Mouse (Mus musculus): ENCODE measurements around the gene Foxq1. TPM values are rescaled to one million over a fixed set of nuclear protein-coding genes. Genes with fewer than 3 reads are reported as not detected.

Foxq1 gene
- under 1 TPM in 1 of 2 experiments, not detected in 1; 0.10 TPM for total RNA-seq (2021)
- long read RNA-seq, experiment 1, full-length matches to known transcripts, result 1 of 1 reads
- long read RNA-seq, experiment 1, partial matches to known transcripts, result 0 of 1 reads
- long read RNA-seq, experiment 1, other reads (novel, unspliced or antisense), result 0 of 1 reads
- long read RNA-seq, experiment 2, full-length matches to known transcripts, result 1 of 1 reads
- long read RNA-seq, experiment 2, partial matches to known transcripts, result 0 of 1 reads
- long read RNA-seq, experiment 2, other reads (novel, unspliced or antisense), result 0 of 1 reads

DNA sequence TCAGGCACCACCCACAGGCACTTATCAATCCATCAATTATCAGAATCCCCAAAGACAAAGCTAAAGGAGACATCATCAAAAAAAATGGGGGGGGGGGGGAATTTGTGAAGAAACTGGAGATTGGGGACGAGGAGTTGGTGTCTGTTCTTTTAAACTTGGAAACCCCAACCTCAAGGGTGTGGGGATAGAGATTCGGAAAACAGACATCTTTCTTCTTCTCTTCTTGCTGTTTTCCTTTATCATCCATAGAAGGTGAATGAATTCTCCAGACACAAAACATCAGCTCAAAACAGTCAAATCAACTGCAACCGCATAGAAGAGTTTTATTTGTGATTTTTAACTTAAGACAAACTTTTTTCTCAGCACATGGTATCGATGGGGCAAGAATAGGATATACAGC lies at the start of gene Foxq1:
Gene Foxq1, plus strand, starts transcription at position 301 of the 400 bp plus-strand sequence.
- no peak for DNase-seq (ENCODE audit: low spot score in 2 of 2)

DNA sequence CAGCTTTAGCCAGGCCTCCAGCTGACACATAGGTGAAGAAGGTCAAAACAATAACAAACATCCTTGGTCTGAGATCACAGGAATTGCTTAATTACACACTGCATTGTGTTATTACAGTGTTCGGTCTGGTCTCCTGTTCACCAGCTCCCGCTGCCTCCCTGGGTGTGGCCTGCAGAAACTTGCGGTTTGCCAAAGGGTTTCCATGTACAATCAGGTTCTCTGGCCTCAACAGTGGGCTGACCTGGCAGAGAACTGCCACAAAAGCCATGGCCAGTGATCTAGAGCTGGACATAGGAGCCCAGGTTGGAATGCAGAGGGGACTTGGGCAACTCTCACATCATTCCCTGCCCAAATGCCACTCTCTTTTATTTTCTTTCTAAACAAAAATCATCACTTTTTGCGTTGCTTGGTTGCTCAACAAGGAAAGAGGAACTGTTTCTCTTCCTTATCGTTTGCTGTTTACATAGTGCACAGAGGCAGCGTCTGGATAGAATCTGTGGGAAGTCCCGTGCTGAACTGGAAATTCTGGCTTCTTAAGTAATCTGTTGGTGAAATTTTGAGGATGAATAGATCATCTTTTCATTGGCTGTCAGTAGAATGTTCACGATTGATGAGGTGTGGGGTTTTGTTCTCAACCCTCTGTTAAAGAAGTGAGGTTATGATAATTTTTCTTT lies 49.3 kb upstream of the Foxq1 start:
- no peak for DNase-seq (ENCODE audit: low spot score in 2 of 2)

DNA sequence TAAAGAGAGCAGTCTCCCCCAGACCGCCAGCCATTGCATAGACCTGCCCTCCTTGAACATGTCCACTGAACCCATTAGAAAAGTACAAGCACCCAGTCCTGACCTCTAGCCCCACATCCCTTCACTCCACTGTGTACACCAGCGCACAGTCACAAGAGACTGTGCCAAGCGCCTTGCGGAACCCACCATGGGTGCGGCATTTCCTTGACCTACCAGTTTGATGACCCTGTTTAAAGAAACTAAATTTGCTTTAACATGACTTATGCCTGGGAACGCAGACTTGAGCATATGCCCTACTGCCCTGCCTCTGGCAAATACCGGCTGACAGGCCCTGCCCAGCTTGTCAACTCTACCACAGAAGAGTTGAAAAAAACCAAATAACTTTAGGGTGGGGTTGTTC lies 40.7 kb upstream of the Foxq1 start:
- no peak for DNase-seq (ENCODE audit: low spot score in 2 of 2)

DNA sequence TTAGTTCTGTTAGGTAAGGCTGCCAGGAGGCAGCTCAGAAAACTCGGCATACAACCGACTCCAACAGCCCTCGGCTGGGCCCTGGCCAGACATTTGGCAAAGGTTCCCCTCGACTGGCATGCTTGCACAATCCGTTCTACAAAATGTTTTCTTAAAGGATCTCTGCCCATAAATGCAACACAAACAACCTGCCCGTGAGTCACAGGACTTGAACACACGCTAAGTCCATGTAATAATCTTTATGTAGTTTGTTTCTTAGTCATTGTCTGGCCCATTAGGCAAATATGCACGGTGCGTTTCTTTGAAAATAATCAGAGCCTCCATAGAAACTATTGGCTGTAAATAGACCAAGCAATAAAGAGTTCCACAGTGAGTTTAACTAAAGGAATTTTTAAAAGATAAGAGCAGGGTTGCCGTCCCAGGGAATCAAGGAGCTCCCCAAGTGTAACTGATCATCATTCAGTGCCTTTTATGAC lies 37.5 kb upstream of the Foxq1 start:
- DNase-seq (ENCODE audit: low spot score in 2 of 2), result peak; percentile 15 to 23

DNA sequence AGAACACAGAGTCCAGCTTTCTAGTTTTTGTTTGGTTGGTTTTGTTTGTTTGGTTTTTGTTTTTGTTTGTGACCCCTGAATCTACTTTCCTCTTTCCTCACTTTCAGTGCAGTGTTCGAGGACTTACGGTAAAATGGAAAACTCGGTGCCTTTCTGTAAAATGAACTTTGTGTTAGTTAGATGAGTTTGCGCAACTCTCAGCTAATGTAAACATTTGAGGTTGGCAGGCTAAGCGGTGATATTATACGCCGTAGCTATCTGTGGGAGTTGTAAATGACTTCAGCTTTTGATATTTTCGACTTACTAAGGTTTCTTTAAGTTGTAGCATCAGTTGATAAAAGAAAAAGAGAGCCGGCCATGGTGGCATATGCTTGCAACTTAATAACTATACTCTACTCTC lies 37.0 kb upstream of the Foxq1 start:
- no peak for DNase-seq (ENCODE audit: low spot score in 2 of 2)

DNA sequence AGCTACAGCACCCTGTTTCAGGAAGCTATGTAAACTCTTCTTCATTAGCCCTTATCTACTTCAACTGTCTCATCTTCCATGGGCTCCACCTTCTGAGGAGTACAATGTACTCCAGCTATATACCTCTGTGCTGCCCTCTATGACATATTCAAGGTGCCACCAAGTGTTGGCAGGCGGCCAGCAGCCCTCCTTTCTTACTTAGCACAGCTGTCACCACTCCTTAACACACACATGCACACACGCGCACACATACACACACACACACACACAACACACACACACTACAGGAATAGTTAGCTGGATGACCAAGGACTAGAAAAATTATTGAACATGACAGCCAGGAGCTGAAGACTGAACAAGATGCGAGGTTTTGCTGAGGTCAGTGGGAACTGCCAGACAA lies 31.0 kb upstream of the Foxq1 start:
- no peak for DNase-seq (ENCODE audit: low spot score in 2 of 2)

DNA sequence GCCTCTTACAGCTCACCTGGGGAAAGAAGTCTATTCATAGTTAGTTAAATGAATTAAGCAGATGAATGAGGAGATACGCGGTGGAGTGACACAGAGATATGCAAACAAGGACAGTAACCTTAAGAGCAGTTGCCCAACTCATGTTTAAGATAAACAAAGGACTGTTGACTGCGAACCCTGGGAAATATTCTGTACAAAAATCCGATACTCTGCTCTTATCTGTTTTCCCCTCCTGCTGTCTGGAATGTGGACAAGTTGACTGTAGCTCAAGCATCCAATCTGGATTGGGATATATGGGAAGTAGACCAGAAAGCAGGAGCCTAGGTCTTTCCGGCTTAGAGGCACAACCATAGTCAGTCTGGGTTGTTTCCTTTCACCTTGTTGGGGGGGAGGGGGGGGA lies 24.7 kb upstream of the Foxq1 start:
- DNase-seq (ENCODE audit: low spot score in 2 of 2), result no peak

DNA sequence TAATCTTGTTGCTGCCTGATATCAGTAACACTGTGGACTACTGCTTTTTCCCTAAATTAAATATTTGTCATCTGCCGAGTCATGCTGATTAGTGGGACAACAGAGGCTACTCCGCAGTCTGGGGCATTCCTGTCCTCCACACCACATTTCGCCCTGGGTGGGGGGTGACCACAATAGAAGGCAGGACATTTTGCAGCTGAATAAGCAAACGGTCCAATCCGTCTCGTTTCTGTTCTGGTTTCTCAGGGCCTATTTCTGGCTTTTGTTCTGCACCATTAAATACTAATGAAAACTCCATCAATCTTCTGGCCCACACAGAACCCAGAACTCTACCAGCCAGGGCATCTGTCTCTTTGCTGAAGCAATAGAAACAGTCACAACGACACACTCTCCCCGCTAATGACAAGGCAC lies 24.3 kb upstream of the Foxq1 start:
- no peak for DNase-seq (ENCODE audit: low spot score in 2 of 2)

DNA sequence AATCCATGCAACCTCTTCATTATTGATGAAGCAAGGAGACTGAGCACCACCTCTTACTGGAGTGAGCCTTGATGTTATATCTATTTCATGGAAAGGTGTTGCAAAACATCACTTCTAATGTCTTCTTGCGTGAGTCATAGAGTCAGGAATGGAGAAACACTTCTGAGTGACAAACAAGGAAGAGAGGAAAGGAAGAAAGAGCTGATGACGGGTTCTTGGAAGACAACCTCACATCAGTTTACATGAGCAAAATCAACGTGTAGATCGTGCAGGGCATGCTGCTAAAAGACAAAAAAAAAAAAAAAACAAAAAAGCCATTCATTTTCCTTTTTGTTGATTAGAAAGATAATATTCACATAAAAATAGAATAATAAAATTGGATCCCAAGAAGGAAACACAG lies 21.2 kb upstream of the Foxq1 start:
- DNase-seq (ENCODE audit: low spot score in 2 of 2), result no peak

DNA sequence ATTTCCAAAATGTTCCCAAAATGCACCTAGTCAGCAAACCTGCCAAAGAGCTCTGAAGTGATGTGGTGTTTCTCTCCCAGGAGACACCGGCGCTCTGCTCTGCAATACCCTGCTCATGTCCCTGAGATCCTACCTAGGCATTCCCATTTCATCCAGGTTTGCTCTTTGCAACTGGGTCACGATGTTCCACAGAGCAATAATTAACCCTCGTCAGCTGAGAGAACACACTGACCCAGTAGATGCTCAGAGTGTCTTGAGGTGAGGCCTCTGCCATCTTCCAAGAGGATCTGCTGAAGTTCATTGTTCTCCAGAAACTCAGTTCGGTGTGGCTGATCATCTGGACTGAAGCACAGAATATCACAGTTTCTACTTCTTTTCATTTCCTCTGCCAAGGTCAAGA lies 12.9 kb upstream of the Foxq1 start:
- no peak for DNase-seq (ENCODE audit: low spot score in 2 of 2)

DNA sequence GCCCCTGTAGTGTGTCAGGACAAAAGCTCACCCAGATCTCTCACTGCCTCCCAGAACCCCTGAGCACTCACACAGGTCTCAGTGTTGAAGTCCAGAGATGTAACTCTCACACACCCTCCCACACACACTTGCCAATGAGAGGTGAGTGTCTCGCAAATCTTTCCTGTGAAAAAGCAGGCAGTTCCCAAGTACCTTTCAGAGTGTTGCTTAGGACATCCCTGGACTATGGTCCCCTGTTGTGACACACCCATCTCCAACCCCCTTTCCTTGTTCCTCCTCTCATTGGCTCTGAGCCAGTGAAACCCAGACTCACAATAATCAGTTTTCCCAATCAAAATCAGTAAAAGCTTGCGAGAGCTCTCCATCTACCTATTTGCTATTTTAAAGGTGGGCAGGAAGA lies 9.2 kb upstream of the Foxq1 start:
- DNase-seq (ENCODE audit: low spot score in 2 of 2), result no peak

DNA sequence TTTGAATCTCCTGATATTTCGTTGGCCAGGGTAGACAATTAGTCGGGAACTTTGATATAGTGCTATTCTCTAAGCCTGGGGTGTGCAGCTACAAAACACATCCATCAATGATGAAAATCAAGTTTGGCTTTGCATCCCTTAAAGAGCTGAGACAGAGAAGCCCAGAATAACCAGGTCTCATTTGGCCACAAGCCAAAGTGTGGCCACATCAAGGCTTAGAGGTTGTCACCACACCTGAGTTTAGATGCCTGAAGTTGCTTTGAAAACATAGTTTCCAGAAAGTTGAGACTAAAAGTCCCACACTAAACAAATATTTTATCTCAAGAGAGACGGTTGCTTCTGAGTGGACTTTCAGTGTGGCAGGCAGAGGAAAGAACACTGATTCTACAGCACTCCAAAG lies 8.7 kb upstream of the Foxq1 start:
- no peak for DNase-seq (ENCODE audit: low spot score in 2 of 2)

DNA sequence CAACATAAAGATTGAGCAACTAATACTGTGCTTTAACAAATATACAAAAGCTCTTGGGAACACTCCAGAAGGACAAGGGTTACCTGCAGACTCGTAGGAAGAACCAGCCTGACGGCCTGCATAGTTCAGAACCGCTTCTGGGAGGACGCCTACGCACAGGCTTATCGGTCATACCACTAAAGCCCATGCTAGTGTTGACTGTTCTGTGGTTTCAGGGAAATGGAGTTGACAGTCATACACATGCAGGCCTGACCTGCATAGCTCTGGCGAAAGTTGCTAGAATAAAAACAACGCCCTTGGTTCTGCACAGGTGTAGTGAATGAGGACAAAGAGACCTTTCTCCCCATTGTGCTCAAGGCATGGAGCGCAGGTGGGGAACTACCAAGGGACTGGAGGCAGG lies 8.3 kb upstream of the Foxq1 start:
- no peak for DNase-seq (ENCODE audit: low spot score in 2 of 2)

DNA sequence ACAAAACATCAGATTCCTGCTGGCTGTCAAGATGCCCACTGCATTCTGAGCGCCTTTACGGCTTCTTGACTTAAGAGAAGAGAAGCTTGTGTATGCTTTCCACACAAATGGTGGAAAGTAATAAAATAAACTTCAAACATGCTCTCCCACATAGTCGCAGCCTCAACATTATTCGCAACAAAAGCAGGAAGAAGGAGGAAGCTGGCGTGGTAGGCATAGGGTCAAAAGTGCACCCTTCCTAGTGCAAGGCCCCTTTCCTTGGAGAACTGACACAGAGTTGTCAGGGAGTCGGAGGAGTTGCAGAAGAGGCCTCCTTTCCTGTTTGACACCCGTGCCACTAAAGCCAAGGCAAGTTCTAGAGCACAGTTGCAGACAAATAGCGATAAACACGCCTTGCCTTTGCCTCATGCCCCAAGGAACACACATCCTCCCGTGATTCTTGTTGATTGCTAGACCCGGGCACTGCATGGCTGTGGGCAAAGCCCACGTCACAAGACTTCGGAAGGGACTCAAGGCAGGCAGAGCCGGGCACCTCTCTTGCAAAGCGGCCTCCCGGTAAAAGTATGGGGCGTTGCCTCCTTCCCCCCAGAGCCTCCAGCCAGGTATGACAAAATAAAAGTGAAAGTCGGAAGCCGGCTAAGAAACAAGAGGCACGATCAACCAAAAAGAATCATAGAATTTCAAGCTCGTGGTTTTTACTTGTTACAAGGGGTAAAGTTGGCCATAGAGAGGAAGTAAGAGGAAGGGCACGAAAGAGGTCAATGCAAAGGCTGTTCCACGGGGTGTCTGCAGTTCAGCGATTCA lies 1.2 kb downstream of the Foxq1 start:
- no peak for DNase-seq (ENCODE audit: low spot score in 2 of 2)

DNA sequence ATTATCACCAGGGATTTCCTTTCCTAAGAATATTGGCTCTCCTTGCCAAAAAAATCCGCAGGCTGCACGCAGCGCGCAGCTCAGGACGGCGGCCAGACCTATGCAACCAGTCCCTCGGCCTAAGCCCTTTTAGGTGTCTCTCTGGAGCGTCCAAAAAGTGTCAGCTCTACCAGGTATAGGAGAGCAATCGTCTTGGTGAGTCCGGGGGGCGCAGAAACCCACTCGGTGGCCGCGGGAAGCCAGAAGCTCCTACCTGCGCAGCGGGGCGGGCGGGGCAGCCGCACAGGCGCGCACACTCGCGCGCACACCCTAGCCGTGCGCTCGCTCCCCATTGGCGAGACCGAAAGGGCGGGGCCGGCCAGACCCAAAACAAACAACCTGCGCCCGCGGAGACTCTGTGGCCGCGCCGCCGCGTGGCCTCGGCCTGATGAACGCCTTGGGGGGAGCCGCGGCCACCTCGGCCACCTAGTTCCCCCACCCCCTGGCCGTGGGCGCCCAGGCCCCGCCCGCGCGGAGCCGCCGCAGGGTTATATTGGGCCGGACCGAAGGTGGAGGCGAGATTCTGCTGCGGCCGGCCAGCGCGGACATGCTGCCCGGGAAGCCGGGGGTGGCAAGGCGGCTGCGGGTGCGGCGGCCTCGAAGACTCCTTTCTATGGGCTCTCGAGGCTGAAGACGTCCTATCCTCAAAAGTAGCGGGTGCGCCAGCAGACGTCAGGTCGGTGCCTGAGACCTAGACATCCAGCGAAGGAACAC lies 2.0 kb downstream of the Foxq1 start:
- DNase-seq (ENCODE audit: low spot score in 2 of 2), result peak; percentile 40 to 52

DNA sequence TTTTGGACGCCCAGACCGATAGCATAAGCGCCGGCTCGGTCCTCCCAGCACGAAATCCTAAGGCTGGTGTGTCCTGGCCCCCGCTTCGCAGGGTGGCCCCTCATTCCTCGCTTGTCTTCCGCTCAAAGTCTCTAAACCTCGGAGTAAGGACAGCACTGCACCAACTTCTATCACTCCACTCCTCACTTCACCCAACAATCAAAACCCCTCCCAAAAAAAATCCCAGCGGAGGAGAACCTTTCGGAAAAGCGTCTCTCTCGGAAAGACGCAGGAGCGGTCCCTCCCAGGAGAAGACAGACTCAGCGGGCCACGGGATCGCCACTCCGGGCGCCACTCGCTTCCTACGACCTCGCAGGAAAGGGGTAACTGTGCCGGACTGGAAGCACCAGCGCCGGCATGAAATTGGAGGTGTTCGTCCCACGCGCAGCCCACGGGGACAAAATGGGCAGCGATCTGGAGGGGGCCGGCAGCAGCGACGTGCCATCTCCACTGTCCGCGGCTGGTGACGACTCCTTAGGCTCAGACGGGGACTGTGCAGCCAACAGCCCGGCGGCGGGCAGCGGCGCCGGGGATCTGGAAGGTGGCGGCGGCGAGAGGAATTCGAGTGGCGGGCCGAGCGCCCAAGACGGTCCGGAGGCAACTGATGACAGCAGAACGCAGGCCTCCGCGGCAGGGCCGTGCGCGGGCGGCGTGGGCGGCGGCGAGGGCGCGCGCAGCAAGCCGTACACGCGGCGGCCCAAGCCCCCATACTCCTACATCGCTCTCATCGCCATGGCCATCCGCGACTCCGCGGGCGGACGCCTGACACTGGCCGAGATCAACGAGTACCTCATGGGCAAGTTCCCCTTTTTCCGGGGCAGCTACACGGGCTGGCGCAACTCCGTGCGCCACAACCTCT lies 2.8 kb downstream of the Foxq1 start, which contains the start of gene A530084C06Rik:
Gene A530084C06Rik, minus strand, starts transcription at position 813 of the 898 bp plus-strand sequence.
- DNase-seq (ENCODE audit: low spot score in 2 of 2), result peak; percentile 32 to 44

DNA sequence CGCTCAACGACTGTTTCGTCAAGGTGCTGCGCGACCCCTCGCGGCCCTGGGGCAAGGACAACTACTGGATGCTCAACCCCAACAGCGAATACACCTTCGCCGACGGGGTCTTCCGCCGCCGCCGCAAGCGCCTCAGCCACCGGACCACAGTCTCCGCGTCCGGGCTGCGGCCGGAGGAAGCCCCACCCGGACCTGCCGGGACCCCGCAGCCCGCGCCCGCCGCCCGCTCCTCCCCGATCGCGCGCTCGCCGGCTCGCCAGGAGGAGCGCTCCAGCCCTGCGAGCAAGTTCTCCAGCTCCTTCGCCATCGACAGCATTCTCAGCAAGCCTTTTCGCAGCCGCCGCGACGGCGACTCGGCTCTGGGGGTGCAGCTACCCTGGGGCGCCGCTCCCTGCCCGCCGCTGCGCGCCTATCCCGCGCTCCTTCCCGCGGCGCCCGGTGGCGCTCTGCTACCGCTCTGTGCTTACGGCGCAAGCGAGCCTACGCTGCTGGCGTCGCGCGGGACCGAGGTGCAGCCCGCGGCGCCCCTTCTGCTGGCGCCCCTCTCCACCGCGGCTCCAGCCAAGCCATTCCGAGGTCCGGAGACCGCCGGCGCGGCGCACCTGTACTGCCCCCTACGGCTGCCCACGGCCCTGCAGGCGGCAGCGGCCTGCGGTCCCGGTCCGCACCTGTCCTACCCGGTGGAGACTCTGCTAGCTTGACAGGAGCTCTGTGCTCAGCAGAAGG lies 3.6 kb downstream of the Foxq1 start:
- DNase-seq (ENCODE audit: low spot score in 2 of 2), result peak; percentile 66 to 67

DNA sequence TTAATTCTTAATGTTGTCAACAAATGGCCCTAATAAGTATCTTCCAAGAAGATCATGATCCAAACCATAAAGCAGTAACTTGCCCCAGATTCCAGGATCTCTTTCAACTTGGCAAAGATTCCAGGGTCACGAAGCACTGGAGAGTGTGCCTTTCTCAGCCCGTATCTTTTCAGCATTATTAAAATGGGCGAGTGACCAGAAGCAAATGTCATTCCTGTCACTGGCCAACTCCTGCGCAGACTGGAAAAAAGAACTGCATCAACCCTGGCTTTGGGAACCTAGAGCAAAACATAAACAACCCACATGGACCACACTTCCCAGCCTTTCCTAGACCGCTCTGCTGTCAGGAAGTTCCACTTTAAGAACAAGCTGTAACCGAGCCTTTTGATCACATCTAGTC lies 8.5 kb downstream of the Foxq1 start:
- DNase-seq (ENCODE audit: low spot score in 2 of 2), result no peak

DNA sequence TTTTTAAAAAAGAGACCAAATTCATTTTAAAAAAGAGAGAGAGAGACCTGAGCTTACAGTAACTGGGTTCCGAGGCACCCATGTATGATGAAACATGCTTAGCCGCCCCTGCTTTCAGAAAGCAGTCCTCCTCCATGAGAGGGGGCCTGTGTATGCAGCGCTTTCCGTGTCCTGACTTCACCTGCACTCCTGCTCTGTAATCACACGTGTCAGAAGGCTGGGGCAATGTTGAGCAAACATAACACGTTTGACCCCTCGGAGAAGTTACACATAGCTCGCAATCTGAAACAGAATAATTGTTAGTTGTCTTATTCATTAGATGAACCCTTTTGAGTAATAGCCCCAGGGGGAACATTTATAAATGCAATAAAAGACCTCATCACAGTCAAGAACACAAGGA lies 11.2 kb downstream of the Foxq1 start:
- no peak for DNase-seq (ENCODE audit: low spot score in 2 of 2)
